Mouse (Mus musculus) forebrain, embryonic 11.5 days (tissue): Measurements from ENCODE around the gene Ccs. TPM values are rescaled to one million over a fixed set of nuclear protein-coding genes. Genes with fewer than 3 reads are reported as not detected.
"Not testable (repeated sequence)": the region's sequence is repeated elsewhere in the genome, so short reads cannot be mapped to it uniquely, and the experiment has no call there.

ENCODE experiments used
- ATAC-seq: fragments of 200-750 bp; cut with Nextera tagmentation; replicated peaks from 2 replicates; pipeline ENCODE4 v1.8.0; 2017; ENCODE audit warnings: moderate TSS enrichment; ENCODE audit not compliant: low FRiP score
- DNase-seq: peaks from one replicate; pipeline ENCODE4 v3.0.0-alpha.2; 2017; ENCODE audit warnings: low spot score
- H3K27ac ChIP-seq: fragments of 300-500 bp; sonication (generic); 2 replicates; pipeline ENCODE4 v1.5.1; 2014; ENCODE audit warnings: low read depth, low read length
- H3K27me3 ChIP-seq: fragments of 300-500 bp; sonication (generic); 2 replicates; pipeline ENCODE4 v1.6.1; 2014; ENCODE audit warnings: mild to moderate bottlenecking, low read length, mixed read lengths; ENCODE audit not compliant: control insufficient read depth, insufficient read depth
- H3K36me3 ChIP-seq: fragments of 300-500 bp; sonication (generic); 2 replicates; pipeline ENCODE4 v1.6.1; 2014; ENCODE audit warnings: mild to moderate bottlenecking, low read length, moderate library complexity, mixed read lengths; ENCODE audit not compliant: control insufficient read depth, insufficient read depth
- H3K4me1 ChIP-seq: fragments of 300-500 bp; sonication (generic); replicated peaks from 2 replicates; pipeline ENCODE4 v1.6.1; 2014; ENCODE audit warnings: low read length, mixed read lengths; ENCODE audit not compliant: control insufficient read depth, insufficient read depth
- H3K4me2 ChIP-seq: fragments of 300-500 bp; sonication (generic); 2 replicates; pipeline ENCODE4 v1.6.1; 2014; ENCODE audit warnings: low read depth, mild to moderate bottlenecking, low read length, moderate library complexity, mixed read lengths; ENCODE audit not compliant: severe bottlenecking
- H3K4me3 ChIP-seq: fragments of 300-500 bp; sonication (generic); 2 replicates; pipeline ENCODE4 v1.5.1; 2014; ENCODE audit warnings: low read depth, low read length
- H3K9ac ChIP-seq: fragments of 300-500 bp; sonication (generic); 2 replicates; pipeline ENCODE4 v1.6.1; 2014; ENCODE audit warnings: low read length
- H3K9me3 ChIP-seq: fragments of 300-500 bp; sonication (generic); 2 replicates; pipeline ENCODE4 v1.6.1; 2016; ENCODE audit warnings: low read length, mixed read lengths; ENCODE audit not compliant: control insufficient read depth
- WGBS: fragments of 180-500 bp; shearing (Covaris S2); extraction: QIAGEN DNeasy Blood & Tissue Kit; methylation state at CpG from one replicate; pipeline ENCODE4 v1.1.7; 2014; 5-methylcytosine and 5-hydroxymethylcytosine counted together
- polyA plus RNA-seq: library from polyadenylated mRNA; unstranded; fragments of >200 nt; fragmentation: Nextera tagmentation; extraction: Ambion mirVana; gene quantifications from 2 replicates; pipeline ENCODE4 v1.2.1, GENCODE M21; 2014

The Ccs gene
- 36.4 and 37.9 TPM in 2 replicates for polyA plus RNA-seq

DNA sequence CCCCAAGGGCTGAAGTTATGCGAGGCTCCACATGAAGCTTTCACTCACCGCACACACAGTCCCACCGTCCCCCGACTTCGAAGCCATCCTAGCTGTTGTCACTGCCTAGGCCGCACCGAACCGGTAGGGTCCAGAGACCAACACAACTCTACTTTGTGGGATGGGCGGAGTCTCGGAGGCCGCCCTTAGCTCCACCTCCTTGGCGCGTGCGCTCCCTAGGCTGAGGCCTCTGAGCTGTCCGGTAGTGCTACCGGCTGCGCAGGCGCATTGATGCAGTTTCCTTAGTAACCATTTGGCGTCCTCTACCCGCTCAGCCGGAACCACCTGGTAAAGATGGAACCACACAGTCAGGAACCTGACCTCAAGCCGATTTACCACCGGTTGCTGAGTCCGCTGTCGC lies at the start of gene Ccs, which contains the start of gene Ccdc87:
TSS of gene Ccs (minus strand) at position 184 of the 400 bp plus-strand sequence.
TSS of gene Ccdc87 (plus strand) at position 218 of the 400 bp plus-strand sequence.
- Histone ChIP-seq H3K27ac (no peak within 1 kb of the TSS), H3K27me3 (peaks cover 16% of the 10 kb centered on the region), H3K36me3 (no peaks in the 10 kb centered on the region; the same call in 1 of the 2 replicates), H3K4me2 (peak within 1 kb of the TSS; percentile 98), H3K4me1 (peaks cover 6% of the 10 kb centered on the region), H3K4me3 (peak within 1 kb of the TSS; percentile 55), H3K9ac (peak within 1 kb of the TSS; percentile 75), H3K9me3 (no peaks in the 10 kb centered on the region)
- ATAC-seq (peak; percentile 97), DNase-seq (peak; percentile 96)
- WGBS: under 1% methylated on average over 25 of the region's 25 CpGs

DNA sequence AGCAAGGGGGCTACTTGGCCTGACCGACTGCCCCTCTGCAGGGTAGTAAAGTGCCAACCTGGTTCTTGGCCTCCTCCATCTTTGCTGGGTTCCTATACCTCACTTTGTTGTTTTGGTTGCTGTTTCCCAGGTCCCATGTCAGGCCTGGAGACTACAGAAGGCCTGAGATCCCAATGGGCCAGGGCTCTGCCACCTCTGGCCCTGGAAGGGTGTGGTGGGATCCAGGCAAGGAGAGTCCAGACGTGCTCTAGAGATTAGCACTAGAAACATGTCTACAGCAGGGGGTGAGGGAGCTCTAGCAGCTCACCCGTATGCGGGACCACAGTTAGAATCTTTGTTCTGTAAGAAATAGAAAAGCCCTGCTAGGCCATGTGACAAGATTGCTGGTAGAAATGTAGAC lies 44.8 kb upstream of the Ccs start:
- ATAC-seq: no peak
- WGBS: 90% methylated on average over 4 of the region's 4 CpGs
- Histone ChIP-seq H3K4me3 (no peak overlapping the region), H3K27me3 (no peaks in the 10 kb centered on the region), H3K36me3 (no peaks in the 10 kb centered on the region), H3K4me2 (no peak overlapping the region), H3K9me3 (no peaks in the 10 kb centered on the region), H3K4me1 (peaks cover 3% of the 10 kb centered on the region; the same call in 1 of the 2 replicates), H3K9ac (no peak overlapping the region), H3K27ac (no peak overlapping the region)
- no peak for DNase-seq

DNA sequence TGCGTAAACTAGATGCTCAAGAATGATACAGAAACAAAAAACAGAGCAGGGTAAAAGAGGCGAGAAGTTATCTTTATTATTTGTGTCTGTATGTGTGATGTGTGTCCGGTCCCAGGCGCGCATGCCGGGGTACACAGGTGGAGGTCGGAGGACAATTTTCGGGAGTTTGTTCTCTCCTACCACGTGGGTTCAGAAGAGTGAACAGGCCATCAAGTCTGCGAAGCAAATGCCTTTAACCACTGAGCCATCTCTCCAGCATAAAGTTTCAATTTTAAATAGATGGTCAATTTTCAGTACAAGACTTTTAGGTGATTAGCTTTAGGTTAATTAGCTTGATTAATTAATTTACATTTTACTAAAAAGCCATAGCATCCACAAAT lies 40.2 kb upstream of the Ccs start:
- H3K4me1 ChIP-seq: peaks cover 8% of the 10 kb centered on the region; the same call in 1 of the 2 replicates
- peak overlapping the region; percentile 91 for H3K4me2 ChIP-seq
- H3K9me3 ChIP-seq: no peaks in the 10 kb centered on the region
- ATAC-seq (no peak), DNase-seq (no peak)
- H3K27me3 ChIP-seq: no peaks in the 10 kb centered on the region; the same call in 1 of the 2 replicates
- H3K27ac ChIP-seq: no peak overlapping the region
- H3K4me3 ChIP-seq: peak overlapping the region; percentile 88
- H3K36me3 ChIP-seq: no peaks in the 10 kb centered on the region
- 63% methylated on average over 10 of the region's 10 CpGs for WGBS
- no peak overlapping the region for H3K9ac ChIP-seq

DNA sequence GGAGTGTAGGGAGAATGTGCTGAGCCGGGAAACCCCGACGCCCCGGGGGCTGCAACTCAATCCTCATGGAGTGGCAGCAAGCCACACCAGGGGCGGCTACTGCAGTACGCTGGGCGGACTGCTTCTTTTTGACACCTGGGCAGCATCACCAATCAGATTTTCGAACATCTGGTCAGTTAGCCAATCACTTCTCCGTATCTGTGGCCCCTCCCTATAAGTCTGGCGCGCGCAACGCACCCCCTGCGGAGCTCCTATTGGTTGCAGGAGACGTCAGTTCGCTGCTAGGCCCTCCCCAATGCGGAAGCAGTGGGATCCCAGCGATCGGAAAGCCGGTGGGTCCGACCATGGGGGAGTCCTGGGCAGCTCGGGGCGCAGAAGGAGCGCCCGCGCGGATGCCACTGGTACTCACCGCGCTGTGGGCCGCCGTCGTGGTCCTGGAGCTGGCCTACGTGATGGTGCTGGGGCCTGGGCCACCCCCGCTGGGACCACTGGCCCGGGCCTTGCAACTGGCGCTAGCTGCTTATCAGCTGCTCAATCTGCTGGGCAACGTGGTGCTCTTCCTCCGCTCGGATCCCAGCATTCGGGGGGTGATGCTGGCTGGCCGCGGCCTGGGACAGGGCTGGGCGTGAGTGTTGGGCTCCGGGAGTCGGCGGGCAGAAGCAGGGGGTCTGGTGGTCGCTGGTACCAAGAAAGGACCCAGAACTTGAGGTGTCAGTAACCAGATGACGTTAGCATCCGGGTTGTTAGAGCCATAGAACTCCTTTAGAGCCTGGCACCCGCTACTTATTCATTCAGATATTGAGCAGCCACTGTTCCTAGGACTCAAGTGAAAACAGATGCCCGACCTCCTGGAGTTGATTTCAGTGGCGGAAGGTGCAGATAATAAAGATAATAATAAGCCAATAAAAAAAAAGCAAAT lies 39.5 kb upstream of the Ccs start, which contains the start of gene Zdhhc24:
TSS of gene Zdhhc24 (plus strand) at position 264 of the 919 bp plus-strand sequence.
- Histone ChIP-seq H3K27ac (no peak within 1 kb of the TSS), H3K9me3 (no peaks in the 10 kb centered on the region), H3K4me3 (peak within 1 kb of the TSS; percentile 88), H3K9ac (peak within 1 kb of the TSS; percentile 81), H3K4me2 (peak within 1 kb of the TSS; percentile 91), H3K4me1 (peaks cover 8% of the 10 kb centered on the region; the same call in 1 of the 2 replicates), H3K36me3 (no peaks in the 10 kb centered on the region), H3K27me3 (no peaks in the 10 kb centered on the region; the same call in 1 of the 2 replicates)
- DNase-seq: peak; percentile 97
- WGBS: 2% methylated on average over 52 of the region's 52 CpGs
- ATAC-seq: peak; percentile 96

DNA sequence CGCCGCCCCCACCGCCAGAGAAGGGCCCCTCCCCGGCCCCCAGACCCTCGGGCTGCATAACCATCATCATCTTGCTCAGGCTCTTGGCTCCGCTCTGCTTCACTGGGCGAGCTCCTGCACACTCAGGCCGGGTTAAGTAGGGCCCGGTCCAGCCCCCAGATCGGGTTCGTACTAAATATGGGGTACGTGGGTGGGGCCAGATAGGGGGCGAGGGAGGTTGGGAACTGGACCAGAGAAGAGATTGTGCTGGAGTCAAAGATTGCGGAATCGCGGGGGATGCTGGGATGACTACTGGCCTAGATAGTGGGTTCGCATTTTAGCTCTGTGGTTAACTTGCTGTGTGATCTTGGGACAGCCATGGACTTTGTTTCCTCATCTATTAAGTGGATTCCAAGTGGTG lies 38.7 kb upstream of the Ccs start, which contains the start of gene Actn3:
TSS of gene Actn3 (minus strand) at position 125 of the 400 bp plus-strand sequence.
- peak within 1 kb of the TSS; percentile 91 for H3K4me2 ChIP-seq
- ATAC-seq (no peak), DNase-seq (no peak)
- H3K9me3 ChIP-seq: no peaks in the 10 kb centered on the region
- peaks cover 8% of the 10 kb centered on the region; the same call in 1 of the 2 replicates for H3K4me1 ChIP-seq
- H3K27ac ChIP-seq: no peak within 1 kb of the TSS
- peak within 1 kb of the TSS; percentile 88 for H3K4me3 ChIP-seq
- WGBS: 5% methylated on average over 17 of the region's 17 CpGs
- H3K9ac ChIP-seq: peak within 1 kb of the TSS; percentile 81
- no peaks in the 10 kb centered on the region for H3K36me3 ChIP-seq
- no peaks in the 10 kb centered on the region; the same call in 1 of the 2 replicates for H3K27me3 ChIP-seq

DNA sequence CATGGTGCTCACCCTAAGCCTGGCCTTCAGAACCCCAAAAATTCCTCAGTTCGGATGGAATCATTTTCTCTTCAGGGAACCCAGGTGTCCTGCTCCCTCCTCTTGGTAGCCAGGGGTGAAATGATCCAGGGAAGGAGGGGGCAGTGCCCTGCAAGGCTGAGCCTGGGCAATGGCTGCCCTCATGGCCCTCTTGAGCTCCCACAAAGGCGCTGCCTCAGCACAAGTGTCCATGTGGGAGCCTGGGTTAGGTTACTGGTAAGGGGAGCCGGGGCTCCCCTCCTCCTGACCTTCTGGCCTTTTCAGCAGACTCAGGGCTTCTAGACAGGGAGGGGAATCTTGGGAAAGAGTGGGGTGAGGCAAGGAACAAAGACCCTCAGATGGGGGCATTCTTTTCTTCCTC lies 37.6 kb upstream of the Ccs start:
- WGBS: 76% methylated on average over 3 of the region's 3 CpGs
- no peak overlapping the region for H3K4me2 ChIP-seq
- no peaks in the 10 kb centered on the region; the same call in 1 of the 2 replicates for H3K27me3 ChIP-seq
- H3K9ac ChIP-seq: no peak overlapping the region
- no peak for DNase-seq
- no peaks in the 10 kb centered on the region for H3K36me3 ChIP-seq
- no peaks in the 10 kb centered on the region for H3K9me3 ChIP-seq
- ATAC-seq: no peak
- H3K4me3 ChIP-seq: no peak overlapping the region
- H3K27ac ChIP-seq: no peak overlapping the region
- peaks cover 8% of the 10 kb centered on the region; the same call in 1 of the 2 replicates for H3K4me1 ChIP-seq

DNA sequence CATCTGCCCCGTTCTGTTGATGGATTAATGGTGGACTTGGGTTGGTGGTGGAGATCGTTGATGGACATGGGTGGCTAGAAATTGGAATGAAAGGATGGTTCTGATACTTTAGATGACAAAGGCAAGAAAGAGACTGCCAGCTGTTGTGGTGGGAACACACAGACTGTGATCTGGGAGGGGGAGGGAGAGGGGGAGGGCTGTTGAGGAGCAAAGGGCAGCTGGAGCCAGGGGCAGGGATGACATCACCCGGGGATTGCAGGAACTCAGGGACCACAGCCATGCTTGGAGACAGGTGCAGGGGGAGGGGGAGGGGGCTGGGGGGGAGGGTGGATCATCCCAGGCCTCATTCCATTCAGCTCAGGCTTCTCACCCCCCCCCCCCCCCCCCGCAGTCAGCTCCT lies 37.1 kb upstream of the Ccs start:
- 56% methylated on average over 3 of the region's 4 CpGs for WGBS
- ATAC-seq: no peak
- no peaks in the 10 kb centered on the region; the same call in 1 of the 2 replicates for H3K27me3 ChIP-seq
- DNase-seq: no peak
- no peak overlapping the region for H3K4me2 ChIP-seq
- no peak overlapping the region for H3K27ac ChIP-seq
- H3K9me3 ChIP-seq: no peaks in the 10 kb centered on the region
- peaks cover 8% of the 10 kb centered on the region; the same call in 1 of the 2 replicates for H3K4me1 ChIP-seq
- H3K4me3 ChIP-seq: no peak overlapping the region
- H3K36me3 ChIP-seq: no peaks in the 10 kb centered on the region
- no peak overlapping the region for H3K9ac ChIP-seq

DNA sequence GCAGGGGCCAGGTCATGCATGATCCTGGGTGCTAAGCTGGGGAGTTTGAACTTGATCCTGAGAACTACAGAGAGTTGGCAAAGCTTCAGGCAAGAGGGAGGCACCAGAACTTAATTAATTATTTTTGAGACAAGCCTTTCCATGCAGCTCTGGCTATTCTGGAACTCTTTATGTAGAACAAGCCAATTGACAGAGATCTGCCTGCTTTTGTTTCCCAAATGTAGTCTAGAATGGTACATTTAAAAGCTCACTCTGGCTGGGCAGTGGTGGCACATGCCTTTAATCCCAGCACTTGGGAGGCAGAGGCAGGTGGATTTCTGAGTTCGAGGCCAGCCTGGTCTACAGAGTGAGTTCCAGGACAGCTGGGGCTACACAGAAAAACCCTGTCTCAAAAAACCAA lies 35.5 kb upstream of the Ccs start:
- H3K4me1 ChIP-seq, H3K4me3 ChIP-seq, DNase-seq, H3K27ac ChIP-seq, H3K9me3 ChIP-seq, H3K36me3 ChIP-seq, H3K9ac ChIP-seq, ATAC-seq, H3K27me3 ChIP-seq, H3K4me2 ChIP-seq: not testable (repeated sequence)
- WGBS: 71% methylated on average over 1 of the region's 1 CpGs
